Mouse (Mus musculus): ENCODE data around the gene Gpd2.

- TF ChIP-seq POLR2A (IDR thresholded peaks at IDR 0.05; ENCODE audit: control insufficient read depth, low read depth, low read length) (no peak), CTCF (IDR thresholded peaks at IDR 0.05; ENCODE audit: control insufficient read depth, insufficient read depth, insufficient replicate concordance, low read depth, low read length) (no peak)
Measured at GRCm38 (mm10) chr2:57266679-57267393, 29.4 kb downstream of the Gpd2 start.
